ENCODE assay signal across 8 mouse cellular contexts in genomic region chr6:143167409-143167919, GRCm38 (mm10). TPM values are rescaled to one million over a fixed set of nuclear protein-coding genes. Genes with fewer than 3 reads are reported as not detected.
DNase-seq lines count a peak whose midpoint lies in the region; ATAC-seq lines count a peak whose summit lies in the region.

No protein-coding gene starts in this region.

- no peaks in the 10 kb centered on the region for H3K9me3 ChIP-seq in kidney, embryonic 15.5 days (replicated peaks)
- H3K9me3 ChIP-seq in intestine, embryonic 16.5 days (ENCODE audit: control insufficient read depth, low read length), result no peaks in the 10 kb centered on the region
- no peaks in the 10 kb centered on the region for H3K9me3 ChIP-seq in stomach, embryonic 14.5 days (ENCODE audit: control insufficient read depth, low read depth, low read length)

- no peaks in the 10 kb centered on the region for H3K27me3 ChIP-seq in kidney, embryonic 15.5 days
- H3K27me3 ChIP-seq in intestine, embryonic 16.5 days (replicated peaks; ENCODE audit: control insufficient read depth, insufficient read depth, low read length), result no peaks in the 10 kb centered on the region
- no peaks in the 10 kb centered on the region for H3K27me3 ChIP-seq in stomach, embryonic 14.5 days (ENCODE audit: control insufficient read depth, insufficient read depth, low read length)

- ATAC-seq in kidney, embryonic 15.5 days (replicated peaks; ENCODE audit: low FRiP score), result peak; percentile 67
- peak; percentile 29; the same call in 1 of the 2 replicates for ATAC-seq in erythroblast, adult 5-6 weeks (replicated peaks; ENCODE audit: low FRiP score, poor library complexity, severe bottlenecking)
- ATAC-seq in intestine, embryonic 16.5 days, result peak; percentile 59
- ATAC-seq in stomach, embryonic 14.5 days (ENCODE audit: insufficient number of reproducible peaks, insufficient read depth, low FRiP score, low read depth), result peak; percentile 56

- H3K27ac ChIP-seq in kidney, embryonic 15.5 days, result peak overlapping the region; percentile 94
- peak overlapping the region; percentile 96 for H3K27ac ChIP-seq in intestine, embryonic 16.5 days (ENCODE audit: low read length)
- peak overlapping the region; percentile 90 for H3K27ac ChIP-seq in stomach, embryonic 14.5 days (ENCODE audit: low read length)

- H3K4me1 ChIP-seq in kidney, embryonic 15.5 days, result peaks cover 46% of the 10 kb centered on the region
- H3K4me1 ChIP-seq in intestine, embryonic 16.5 days (ENCODE audit: control insufficient read depth, insufficient read depth, low read length), result peaks cover 17% of the 10 kb centered on the region
- H3K4me1 ChIP-seq in stomach, embryonic 14.5 days (ENCODE audit: control insufficient read depth, insufficient read depth, low read length), result peaks cover 10% of the 10 kb centered on the region; the same call in 1 of the 2 replicates

- H3K36me3 ChIP-seq in kidney, embryonic 15.5 days, result peaks cover 29% of the 10 kb centered on the region
- 0 out of 2 replicates have a peak, but pooled peaks cover 4% of the 10 kb centered on the region for H3K36me3 ChIP-seq in intestine, embryonic 16.5 days (ENCODE audit: control insufficient read depth, insufficient read depth, low read length)
- H3K36me3 ChIP-seq in stomach, embryonic 14.5 days (ENCODE audit: control insufficient read depth, insufficient read depth, low read length), result no peaks in the 10 kb centered on the region

- DNase-seq in kidney, adult 11 months, result no peak
- peak; percentile 72 for DNase-seq in Muller cell, postnatal 12 days (ENCODE audit: inconsistent ontology term)
- DNase-seq in lung, postnatal 14 days, result peak; percentile 46
- DNase-seq in cerebellum, adult 9-10 months, result no peak

- peak overlapping the region; percentile 82 for H3K4me2 ChIP-seq in kidney, embryonic 15.5 days
- peak overlapping the region; percentile 55 for H3K4me2 ChIP-seq in intestine, embryonic 16.5 days (ENCODE audit: low read depth, low read length)
- peak overlapping the region; percentile 62 for H3K4me2 ChIP-seq in stomach, embryonic 14.5 days (replicated peaks; ENCODE audit: low read depth, low read length)

- WGBS in kidney, embryonic 15.5 days, result 0% methylated on average over 60 of the region's 60 CpGs
- WGBS in intestine, embryonic 16.5 days, result under 1% methylated on average over 51 of the region's 60 CpGs
- WGBS in stomach, embryonic 14.5 days, result 0% methylated on average over 49 of the region's 60 CpGs

- H3K9ac ChIP-seq in kidney, embryonic 15.5 days, result peak overlapping the region; percentile 82
- H3K9ac ChIP-seq in intestine, embryonic 16.5 days (ENCODE audit: low read depth, low read length), result peak overlapping the region; percentile 95
- H3K9ac ChIP-seq in stomach, embryonic 14.5 days (replicated peaks; ENCODE audit: low read depth, low read length), result peak overlapping the region; percentile 78

- peak overlapping the region; percentile 83 for H3K4me3 ChIP-seq in kidney, embryonic 15.5 days (replicated peaks)
- peak overlapping the region; percentile 96 for H3K4me3 ChIP-seq in intestine, embryonic 16.5 days (ENCODE audit: low read length)
- H3K4me3 ChIP-seq in stomach, embryonic 14.5 days (ENCODE audit: low read depth, low read length), result peak overlapping the region; percentile 87

RNA-seq across cellular contexts. Expression of gene Etnk1, which starts 0.4 kb away (rescaled TPM):
- 26.4 and 28.2 TPM in 2 replicates for polyA plus RNA-seq in kidney, embryonic 15.5 days (2015; fragmentation: Nextera tagmentation; extraction: Ambion mirVana)
- total RNA-seq in erythroblast, adult 5-6 weeks (2015; ENCODE audit: low replicate concordance), result 37.8 and 42.1 TPM in 2 replicates
- total RNA-seq in erythroblast, adult 5-6 weeks (2017; ENCODE audit: low replicate concordance), result 47.0 and 48.9 TPM in 2 replicates
- 12.6 and 16.4 TPM in 2 replicates for polyA plus RNA-seq in intestine, embryonic 16.5 days (2015; fragmentation: Nextera tagmentation; extraction: Ambion mirVana)
- polyA plus RNA-seq in stomach, embryonic 14.5 days (2014; fragmentation: Nextera tagmentation; extraction: Ambion mirVana), result 24.2 and 25.2 TPM in 2 replicates

Comparison
In these comparisons a context has a peak if more than half of its experiments do, and no peak if none do; other contexts are left out.
1. DNase-seq: peak in Muller cell, postnatal 12 days (single experiment) and lung, postnatal 14 days (single experiment); none in kidney, adult 11 months (single experiment) and cerebellum, adult 9-10 months (single experiment).
2. Peak in every context shown above with its lines, with median percentiles within 50 percentile points of each other: ATAC-seq, H3K27ac ChIP-seq, H3K4me2 ChIP-seq, H3K4me3 ChIP-seq and H3K9ac ChIP-seq.